Mouse (Mus musculus) kidney, embryonic 15.5 days (tissue): Measurements from ENCODE around the gene Lypd6b. TPM values are rescaled to one million over a fixed set of nuclear protein-coding genes. Genes with fewer than 3 reads are reported as not detected.

Experiments used
- ATAC-seq: fragments of 200-750 bp; cut with Nextera tagmentation; replicated peaks from 2 replicates; pipeline ENCODE4 v1.8.0; 2017; ENCODE audit warnings: moderate TSS enrichment; ENCODE audit not compliant: low FRiP score
- H3K27ac ChIP-seq: fragments of 300-500 bp; sonication (generic); 2 replicates; pipeline ENCODE4 v1.5.1; 2015; ENCODE audit warnings: mild to moderate bottlenecking, inconsistent platforms
- H3K27me3 ChIP-seq: fragments of 300-500 bp; sonication (generic); 2 replicates; pipeline ENCODE4 v1.6.1; 2015; ENCODE audit warnings: inconsistent platforms
- H3K36me3 ChIP-seq: fragments of 300-500 bp; sonication (generic); 2 replicates; pipeline ENCODE4 v1.6.1; 2015; ENCODE audit warnings: inconsistent platforms
- H3K4me1 ChIP-seq: fragments of 300-500 bp; sonication (generic); 2 replicates; pipeline ENCODE4 v1.6.1; 2015; ENCODE audit warnings: inconsistent platforms
- H3K4me2 ChIP-seq: fragments of 300-500 bp; sonication (generic); 2 replicates; pipeline ENCODE4 v1.6.1; 2015; ENCODE audit warnings: moderate library complexity, mild to moderate bottlenecking, inconsistent platforms
- H3K4me3 ChIP-seq: fragments of 300-500 bp; sonication (generic); replicated peaks from 2 replicates; pipeline ENCODE4 v1.5.1; 2015; ENCODE audit warnings: mild to moderate bottlenecking, inconsistent platforms
- H3K9ac ChIP-seq: fragments of 300-500 bp; sonication (generic); 2 replicates; pipeline ENCODE4 v1.6.1; 2015; ENCODE audit warnings: mild to moderate bottlenecking, inconsistent platforms
- H3K9me3 ChIP-seq: fragments of 300-500 bp; sonication (generic); replicated peaks from 2 replicates; pipeline ENCODE4 v1.6.1; 2016; ENCODE audit warnings: inconsistent platforms
- WGBS: fragments of 180-500 bp; shearing (Covaris S2); methylation state at CpG from one replicate; pipeline ENCODE4 v1.1.7; 2015; ENCODE audit warnings: mixed read lengths; 5-methylcytosine and 5-hydroxymethylcytosine counted together
- polyA plus RNA-seq: library from polyadenylated mRNA; unstranded; fragments of >200 nt; fragmentation: Nextera tagmentation; extraction: Ambion mirVana; gene quantifications from 2 replicates; pipeline ENCODE4 v1.2.1, GENCODE M21; 2015

Gene Lypd6b
- polyA plus RNA-seq, 1 experiment from 2014 or later: 10.0 TPM

- H3K4me3 ChIP-seq: no peak overlapping the region
- no peaks in the 10 kb centered on the region for H3K9me3 ChIP-seq
- H3K27me3 ChIP-seq: no peaks in the 10 kb centered on the region
- no peaks in the 10 kb centered on the region for H3K36me3 ChIP-seq
- WGBS: 69% methylated on average over 5 of the region's 5 CpGs
- no peak for ATAC-seq
- peak overlapping the region; percentile 29 for H3K4me2 ChIP-seq
- H3K9ac ChIP-seq: no peak overlapping the region
- no peak overlapping the region for H3K27ac ChIP-seq
- H3K4me1 ChIP-seq: peaks cover 12% of the 10 kb centered on the region; the same call in 1 of the 2 replicates
These were observed 69.1 kb downstream of the Lypd6b start for GRCm38 (mm10) chr2:49856584-49856983.

- Histone ChIP-seq H3K27ac (no peak overlapping the region), H3K27me3 (no peaks in the 10 kb centered on the region), H3K4me2 (peak overlapping the region; percentile 19), H3K4me1 (peaks cover 12% of the 10 kb centered on the region; the same call in 1 of the 2 replicates), H3K4me3 (no peak overlapping the region), H3K36me3 (no peaks in the 10 kb centered on the region), H3K9ac (no peak overlapping the region), H3K9me3 (no peaks in the 10 kb centered on the region)
- 37% methylated on average over 11 of the region's 11 CpGs for WGBS
- ATAC-seq: no peak
These were observed 72.9 kb downstream of the Lypd6b start for GRCm38 (mm10) chr2:49860219-49860962.

- H3K27me3 ChIP-seq: no peaks in the 10 kb centered on the region
- H3K4me1 ChIP-seq: peaks cover 9% of the 10 kb centered on the region; the same call in 1 of the 2 replicates
- no peaks in the 10 kb centered on the region for H3K36me3 ChIP-seq
- no peak overlapping the region for H3K4me3 ChIP-seq
- H3K9me3 ChIP-seq: no peaks in the 10 kb centered on the region
- H3K4me2 ChIP-seq: peak overlapping the region; percentile 19
- ATAC-seq: 0 out of 2 replicates have a peak, but pooled peaks have one; percentile 33
- WGBS: 27% methylated on average over 10 of the region's 12 CpGs
- no peak overlapping the region for H3K27ac ChIP-seq
- no peak overlapping the region for H3K9ac ChIP-seq
These were observed 73.6 kb downstream of the Lypd6b start for GRCm38 (mm10) chr2:49860969-49861592.

- Histone ChIP-seq H3K4me2 (no peak overlapping the region), H3K9ac (no peak overlapping the region), H3K4me3 (no peak overlapping the region), H3K27ac (no peak overlapping the region), H3K36me3 (no peaks in the 10 kb centered on the region), H3K9me3 (no peaks in the 10 kb centered on the region), H3K4me1 (0 out of 2 replicates have a peak, but pooled peaks cover 7% of the 10 kb centered on the region), H3K27me3 (no peaks in the 10 kb centered on the region)
- ATAC-seq: no peak
- 59% methylated on average over 8 of the region's 8 CpGs for WGBS
These were observed 74.2 kb downstream of the Lypd6b start for GRCm38 (mm10) chr2:49861658-49862057.

- Histone ChIP-seq H3K4me2 (no peak overlapping the region), H3K9ac (no peak overlapping the region), H3K27ac (no peak overlapping the region), H3K4me1 (no peaks in the 10 kb centered on the region), H3K27me3 (no peaks in the 10 kb centered on the region), H3K36me3 (no peaks in the 10 kb centered on the region), H3K4me3 (no peak overlapping the region), H3K9me3 (no peaks in the 10 kb centered on the region)
- ATAC-seq: no peak
- WGBS: 90% methylated on average over 9 of the region's 9 CpGs
These were observed 80.8 kb downstream of the Lypd6b start for GRCm38 (mm10) chr2:49868116-49868858.

- Histone ChIP-seq H3K36me3 (no peaks in the 10 kb centered on the region), H3K27ac (no peak overlapping the region)
- 70% methylated on average over 7 of the region's 7 CpGs for WGBS
These were observed 81.6 kb downstream of the Lypd6b start for GRCm38 (mm10) chr2:49869044-49869443.

GRCm38 (mm10) chr2:49869782-49870514 lies 82.5 kb downstream of the Lypd6b start:
- no peaks in the 10 kb centered on the region for H3K9me3 ChIP-seq
- H3K9ac ChIP-seq: no peak overlapping the region
- H3K4me2 ChIP-seq: no peak overlapping the region
- 84% methylated on average over 10 of the region's 10 CpGs for WGBS
- H3K4me1 ChIP-seq: no peaks in the 10 kb centered on the region
- H3K36me3 ChIP-seq: no peaks in the 10 kb centered on the region
- H3K27ac ChIP-seq: no peak overlapping the region
- no peak for ATAC-seq
- H3K27me3 ChIP-seq: no peaks in the 10 kb centered on the region
- no peak overlapping the region for H3K4me3 ChIP-seq

More at GRCm38 (mm10) chr2:49869044-49869443, 81.6 kb downstream of the Lypd6b start:
- Histone ChIP-seq H3K9ac (no peak overlapping the region), H3K4me2 (no peak overlapping the region), H3K4me1 (no peaks in the 10 kb centered on the region), H3K9me3 (no peaks in the 10 kb centered on the region), H3K27me3 (no peaks in the 10 kb centered on the region), H3K4me3 (no peak overlapping the region)
- ATAC-seq: no peak

- Histone ChIP-seq H3K27ac (no peak overlapping the region), H3K4me1 (no peaks in the 10 kb centered on the region), H3K9me3 (no peaks in the 10 kb centered on the region), H3K36me3 (no peaks in the 10 kb centered on the region), H3K4me3 (no peak overlapping the region), H3K27me3 (no peaks in the 10 kb centered on the region), H3K4me2 (no peak overlapping the region), H3K9ac (no peak overlapping the region)
- no peak for ATAC-seq
- 79% methylated on average over 1 of the region's 1 CpGs for WGBS
These were observed 83.5 kb downstream of the Lypd6b start for GRCm38 (mm10) chr2:49871012-49871411.

- Histone ChIP-seq H3K9me3 (no peaks in the 10 kb centered on the region), H3K4me3 (no peak overlapping the region), H3K27me3 (no peaks in the 10 kb centered on the region), H3K4me2 (no peak overlapping the region), H3K4me1 (peaks cover 9% of the 10 kb centered on the region; the same call in 1 of the 2 replicates), H3K36me3 (no peaks in the 10 kb centered on the region), H3K27ac (no peak overlapping the region), H3K9ac (no peak overlapping the region)
- 69% methylated on average over 9 of the region's 9 CpGs for WGBS
- no peak for ATAC-seq
These were observed 93.0 kb downstream of the Lypd6b start for GRCm38 (mm10) chr2:49880507-49880906.

- H3K36me3 ChIP-seq: no peaks in the 10 kb centered on the region
- H3K9me3 ChIP-seq: no peaks in the 10 kb centered on the region
- no peaks in the 10 kb centered on the region for H3K27me3 ChIP-seq
- no peak overlapping the region for H3K27ac ChIP-seq
- 97% methylated on average over 1 of the region's 1 CpGs for WGBS
- ATAC-seq: no peak
- no peak overlapping the region for H3K9ac ChIP-seq
- H3K4me3 ChIP-seq: no peak overlapping the region
- H3K4me2 ChIP-seq: no peak overlapping the region
- H3K4me1 ChIP-seq: peaks cover 9% of the 10 kb centered on the region; the same call in 1 of the 2 replicates
These were observed 93.5 kb downstream of the Lypd6b start for GRCm38 (mm10) chr2:49881002-49881401.

- Histone ChIP-seq H3K9me3 (no peaks in the 10 kb centered on the region), H3K4me1 (peaks cover 9% of the 10 kb centered on the region; the same call in 1 of the 2 replicates), H3K9ac (no peak overlapping the region), H3K36me3 (no peaks in the 10 kb centered on the region), H3K27ac (no peak overlapping the region), H3K27me3 (no peaks in the 10 kb centered on the region), H3K4me3 (no peak overlapping the region), H3K4me2 (no peak overlapping the region)
- 100% methylated on average over 1 of the region's 1 CpGs for WGBS
- no peak for ATAC-seq
These were observed 95.0 kb downstream of the Lypd6b start for GRCm38 (mm10) chr2:49882461-49882860.
